Mouse (Mus musculus) liver, adult 2 months (tissue): ENCODE data around the gene Chkb.

Source experiments
- CTCF ChIP-seq: fragments of 200-500 bp; IDR thresholded peaks from 2 replicates; pipeline ENCODE4 v1.5.1; 2011; ENCODE audit warnings: low read depth, low read length, control low read depth
- POLR2A ChIP-seq: fragments of 200-500 bp; IDR thresholded peaks from 2 replicates; pipeline ENCODE4 v1.6.1; 2011; ENCODE audit warnings: low read length, control low read depth; ENCODE audit not compliant: insufficient read depth; ENCODE audit errors: extremely low read depth

DNA sequence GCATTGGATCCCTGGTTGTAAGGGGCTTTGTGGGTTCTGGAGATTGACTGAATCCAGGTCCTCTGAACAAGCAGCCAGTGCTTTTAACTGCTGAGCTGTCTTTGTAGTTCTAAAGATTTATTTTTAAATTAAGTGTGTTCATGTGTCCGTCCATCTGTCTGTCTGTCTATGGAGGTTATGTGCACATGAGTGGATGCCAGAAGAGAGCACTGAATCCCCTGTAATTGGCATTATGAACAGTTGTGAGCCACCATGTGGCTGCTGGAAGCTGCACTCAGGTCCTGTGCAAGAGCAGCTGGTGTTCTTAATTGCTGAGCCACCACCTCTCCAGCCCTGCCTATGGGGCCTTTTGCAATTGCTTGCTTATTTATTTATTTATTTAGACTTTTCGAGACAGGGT is 31.6 kb downstream of the Chkb start:
- TF ChIP-seq CTCF (no peak), POLR2A (no peak)
